Mouse (Mus musculus) cerebellum, postnatal 14 days (tissue): ENCODE data around the gene Adtrp.
A peak's percentile ranks its signal among the peaks of the same experiment; 100 is the strongest.

ENCODE experiments used
- DNase-seq, 2 experiments: peaks; one replicate each; pipeline ENCODE4 v3.0.0; 2021; ENCODE audit warnings: mixed read lengths in 2 of 2

The Adtrp gene

DNA sequence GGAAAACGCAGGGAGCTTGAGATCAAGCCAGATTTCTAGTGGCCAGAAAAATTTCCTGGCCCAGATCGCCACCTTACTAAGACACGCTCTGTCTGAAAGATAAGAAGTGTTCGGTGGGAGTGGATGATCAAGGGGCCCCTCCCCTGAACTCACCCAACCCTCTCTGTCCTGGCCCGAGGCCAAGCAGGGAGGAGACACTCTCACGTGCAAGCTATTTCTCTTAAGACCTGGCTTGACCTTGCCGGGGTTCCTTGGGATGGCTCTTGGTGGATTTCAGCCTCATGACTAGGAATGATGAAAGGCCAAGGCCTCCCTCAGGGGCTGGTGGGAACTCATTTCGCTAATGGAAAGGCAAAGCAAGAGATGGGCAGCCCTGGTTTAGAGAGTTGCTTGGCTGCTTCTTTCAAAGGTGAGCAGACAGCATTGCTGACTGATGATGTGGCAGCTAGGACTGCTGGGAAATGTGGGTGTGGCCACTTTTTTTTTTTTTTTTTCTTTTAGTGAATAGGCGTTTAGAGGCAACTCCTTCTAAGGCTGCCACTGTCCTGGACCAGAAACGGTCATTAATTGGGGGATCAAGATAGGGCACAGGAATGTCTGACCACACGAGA lies at the start of gene Adtrp:
Gene Adtrp (minus strand): TSS at position 169 of the 611 bp plus-strand sequence.
- DNase-seq = peak; percentile 5 to 6

DNA sequence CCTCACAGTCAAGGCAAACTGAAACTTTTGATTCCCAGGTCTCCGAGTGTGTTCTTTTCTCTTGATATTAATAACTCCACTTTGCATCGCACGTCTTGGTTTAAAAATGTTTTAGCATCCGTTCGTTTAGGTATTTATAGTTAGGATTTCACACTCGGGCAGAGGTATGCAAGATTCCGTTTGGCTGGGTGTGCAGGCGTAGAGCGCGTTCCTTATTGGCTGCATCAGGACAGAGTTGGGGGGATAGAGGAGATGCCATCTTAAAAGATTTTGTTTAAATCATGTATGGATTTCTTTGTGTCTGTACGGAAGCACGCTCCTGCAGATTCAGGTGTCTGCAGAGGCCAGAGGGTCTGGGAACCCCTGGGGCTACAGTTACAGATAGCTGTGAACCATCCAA lies 44.5 kb upstream of the Adtrp start:
- DNase-seq = no peak

DNA sequence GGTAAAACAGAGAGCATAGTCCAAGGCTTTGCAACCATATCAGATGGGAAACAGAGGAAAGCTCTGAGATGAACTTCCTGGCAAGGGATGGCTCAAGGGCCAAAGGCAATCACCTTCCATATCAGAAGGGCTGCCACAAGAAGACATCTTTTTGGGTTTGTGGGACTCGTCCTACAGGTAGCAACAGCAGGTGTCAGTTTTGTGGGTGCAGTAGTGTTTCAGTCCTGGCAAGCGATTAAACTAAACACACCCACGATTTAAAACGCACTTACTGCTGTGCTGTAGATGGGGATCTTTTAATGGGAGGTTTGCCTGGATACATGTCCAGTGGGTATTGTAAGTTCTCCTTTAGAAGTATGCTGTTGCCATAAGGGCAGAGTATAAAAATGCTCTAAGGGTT lies 43.1 kb upstream of the Adtrp start:
- DNase-seq = no peak

DNA sequence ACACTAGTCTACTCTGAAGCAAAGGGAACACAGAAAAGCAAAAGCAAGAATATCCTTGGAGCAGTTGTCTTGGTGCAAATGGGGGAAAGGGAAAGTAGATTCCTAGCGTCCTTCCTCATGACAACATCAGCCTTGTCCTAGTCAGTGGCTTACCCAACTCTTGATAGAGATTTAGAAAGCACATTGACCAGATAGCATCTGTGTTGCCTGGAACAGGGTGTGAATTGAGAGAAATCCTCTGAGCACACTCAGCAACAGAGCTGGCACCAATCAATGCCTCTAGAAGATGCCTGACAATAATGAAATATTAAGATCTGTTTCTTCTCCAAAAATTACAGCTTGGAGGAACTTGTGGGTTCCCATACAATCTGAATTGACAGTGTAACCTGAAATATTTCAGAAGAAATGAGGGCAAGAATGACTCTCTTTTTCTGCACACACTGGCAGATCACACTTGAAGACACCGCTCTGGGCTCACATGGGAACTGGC lies 42.7 kb upstream of the Adtrp start:
- DNase-seq = no peak

DNA sequence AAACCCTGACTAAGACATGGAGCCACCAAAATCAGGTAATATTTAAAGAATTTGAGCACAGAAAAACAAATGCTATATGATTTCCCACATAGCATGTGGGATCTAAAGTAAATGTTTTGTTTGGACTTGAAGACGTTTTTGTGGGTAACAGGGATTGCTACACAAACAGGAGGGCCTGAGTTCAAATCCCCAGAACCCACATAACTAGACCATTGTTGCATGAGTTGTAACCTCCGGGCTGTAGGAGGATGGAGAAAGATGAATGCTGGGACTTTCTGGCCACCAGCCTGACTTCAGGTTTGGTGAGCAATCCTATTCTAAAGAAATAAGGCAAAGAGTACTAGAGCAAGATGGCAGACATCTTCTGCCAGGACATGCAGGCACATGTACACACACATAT lies 41.2 kb upstream of the Adtrp start:
- DNase-seq = no peak

DNA sequence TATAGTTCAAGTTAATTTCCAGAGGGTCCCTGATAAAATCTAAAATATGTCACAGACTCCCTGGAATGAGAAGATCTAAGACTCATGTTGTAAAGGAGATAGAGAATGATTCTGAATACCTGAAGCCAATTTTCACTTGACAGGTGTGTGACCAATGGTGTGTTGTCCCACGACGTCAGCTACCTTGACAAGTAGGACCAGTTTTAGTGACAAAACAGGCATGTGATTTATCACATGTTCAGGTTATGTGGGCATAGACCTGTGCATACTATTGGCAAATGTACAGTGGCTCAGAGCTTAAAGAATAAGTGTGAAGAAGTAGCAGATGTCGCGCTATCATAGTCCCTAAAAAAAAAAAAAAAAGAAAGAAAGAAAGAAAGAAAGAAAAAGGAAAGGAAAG lies 38.6 kb upstream of the Adtrp start:
- no peak for DNase-seq

DNA sequence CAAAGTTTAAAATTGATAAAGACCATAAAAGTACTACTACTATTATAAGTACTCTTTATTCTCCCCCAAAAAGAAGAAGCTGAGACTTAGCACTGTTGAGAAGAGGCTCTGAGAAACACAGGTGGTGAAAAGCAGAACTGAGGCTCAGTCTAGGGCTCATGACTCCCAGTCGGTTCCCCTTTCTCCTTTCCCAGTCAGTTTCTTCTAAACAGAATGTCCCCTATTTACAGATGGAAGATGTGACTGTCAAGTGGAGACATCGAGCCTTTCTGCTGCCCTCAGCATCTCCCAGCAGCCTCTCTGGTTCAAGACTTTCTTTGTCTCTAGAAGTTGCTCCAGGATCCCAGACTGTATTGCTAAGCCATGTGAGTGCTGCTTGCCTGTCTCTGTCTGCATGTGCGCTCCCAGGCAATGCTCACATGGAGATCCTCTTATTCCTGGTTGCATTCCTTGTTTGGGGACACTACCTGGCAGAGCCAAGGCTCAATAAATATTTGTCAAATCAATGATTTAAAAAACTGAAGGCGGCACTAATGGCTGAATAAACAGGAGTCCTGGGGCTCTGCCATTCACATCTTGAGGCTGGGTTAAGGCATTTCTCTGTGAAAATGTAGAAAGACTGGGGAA lies 36.3 kb upstream of the Adtrp start:
- DNase-seq = no peak

DNA sequence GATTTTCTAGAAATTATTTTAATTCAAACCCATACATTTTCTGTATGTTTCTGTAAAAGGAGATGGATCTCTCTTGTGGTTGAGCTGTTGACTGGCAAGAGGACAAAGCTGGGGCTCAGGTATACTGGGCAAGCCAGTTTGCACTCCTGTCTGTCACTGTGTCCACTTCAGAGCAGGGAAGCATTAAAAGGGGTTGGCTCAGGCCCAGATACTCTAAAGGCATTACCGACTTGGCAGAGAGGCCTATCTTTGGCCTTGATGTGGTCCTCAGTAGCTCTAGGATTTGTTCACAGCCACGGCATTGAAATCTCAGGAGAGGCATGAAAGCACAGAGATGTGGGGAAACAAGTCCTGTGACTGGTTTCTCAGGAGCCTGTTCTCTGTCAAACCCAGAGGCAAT lies 33.7 kb upstream of the Adtrp start:
- DNase-seq = peak; percentile 12 to 18

DNA sequence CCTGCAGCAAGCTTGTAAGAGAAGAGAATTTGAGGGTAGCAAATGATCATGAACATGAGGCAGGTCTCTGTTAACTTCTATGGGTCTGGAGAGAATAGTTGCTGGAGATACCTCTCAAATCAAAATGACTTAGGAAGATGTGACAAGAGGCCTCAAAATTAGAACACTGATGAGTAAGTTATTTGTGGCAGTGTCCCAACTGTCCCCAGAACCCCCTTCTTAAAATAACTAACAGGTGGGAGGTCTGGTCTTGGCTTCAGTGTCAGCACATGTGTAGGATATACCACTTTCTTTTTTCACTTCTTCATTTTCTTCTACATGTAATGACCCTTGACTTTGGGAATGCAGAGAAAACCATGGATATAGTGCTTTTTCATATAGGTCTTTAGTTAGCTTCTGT lies 33.0 kb upstream of the Adtrp start:
- DNase-seq = no peak

DNA sequence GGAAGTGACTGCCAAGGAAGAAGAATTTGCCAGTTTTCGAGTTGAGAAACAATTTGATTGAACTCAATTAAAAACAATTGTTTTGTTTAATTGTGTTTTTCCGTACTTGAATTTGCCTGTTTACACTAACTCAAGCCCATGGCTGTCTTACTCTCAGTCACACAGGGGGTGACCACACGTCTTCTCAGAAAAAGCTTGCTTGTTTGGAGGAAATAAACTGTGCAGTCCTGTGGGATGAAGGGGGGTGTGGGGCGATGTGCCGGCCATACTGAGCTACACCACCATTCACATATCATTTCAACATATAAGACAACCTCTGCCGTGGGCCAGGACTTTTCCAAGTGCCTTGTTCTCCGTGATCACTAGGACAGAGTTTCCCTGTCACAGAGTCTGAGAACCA lies 25.2 kb upstream of the Adtrp start:
- no peak for DNase-seq

DNA sequence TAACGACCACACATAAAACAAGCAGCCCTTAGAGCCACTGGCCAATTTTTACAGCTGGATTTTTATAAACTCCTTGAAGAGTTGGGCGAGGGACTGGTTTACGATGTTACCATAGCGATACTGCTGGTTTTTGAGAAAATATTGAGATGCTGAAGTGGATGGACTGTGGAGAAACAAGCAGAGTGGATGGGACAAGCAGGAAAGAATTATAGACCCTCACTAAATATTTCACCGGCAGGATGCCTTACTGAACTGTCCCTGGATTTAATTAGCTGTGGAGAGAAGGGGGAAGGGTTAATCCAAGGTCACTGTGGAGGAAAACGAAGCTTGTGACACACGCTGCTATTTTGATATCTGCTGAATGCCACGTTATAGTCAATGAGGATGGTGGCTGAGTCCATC lies 24.7 kb upstream of the Adtrp start:
- no peak for DNase-seq

DNA sequence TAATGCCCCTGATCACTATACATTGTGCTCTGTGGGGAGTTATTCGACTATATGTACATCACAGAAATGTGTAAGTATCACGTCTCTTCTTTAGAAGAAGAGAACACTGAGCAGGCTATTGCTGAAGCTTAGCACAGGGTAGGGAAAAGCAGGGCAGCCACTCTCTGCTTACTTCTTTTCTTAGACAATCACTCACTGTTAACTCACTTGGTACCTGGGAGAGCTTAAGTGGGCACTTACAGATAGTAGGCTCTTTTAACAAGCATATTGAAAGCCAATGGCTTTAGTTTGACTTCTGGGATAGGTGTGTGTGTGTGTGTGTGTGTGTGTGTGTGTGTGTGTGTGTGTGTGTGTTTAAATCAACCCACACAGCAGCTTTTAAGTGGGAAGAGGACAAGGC lies 20.0 kb upstream of the Adtrp start:
- no peak for DNase-seq

DNA sequence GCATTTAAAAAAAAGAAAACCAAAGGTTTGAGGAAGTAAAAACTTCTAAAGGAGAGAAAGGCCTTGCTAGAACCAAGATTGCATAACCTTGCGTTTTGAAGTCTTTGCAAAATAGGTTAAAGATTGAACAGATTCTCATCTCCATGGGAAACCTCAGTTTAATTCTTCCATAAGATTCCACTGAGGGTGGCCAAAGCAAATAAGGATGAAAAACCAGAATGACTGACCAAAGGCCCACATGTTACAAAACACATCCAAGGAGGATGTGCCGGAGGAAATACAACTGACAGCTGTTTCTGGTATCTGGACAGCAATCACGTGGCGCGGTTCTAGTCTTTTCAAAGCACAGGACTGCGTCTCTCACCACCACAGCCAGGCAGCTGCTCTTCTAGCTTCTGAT lies 18.1 kb upstream of the Adtrp start:
- no peak for DNase-seq

DNA sequence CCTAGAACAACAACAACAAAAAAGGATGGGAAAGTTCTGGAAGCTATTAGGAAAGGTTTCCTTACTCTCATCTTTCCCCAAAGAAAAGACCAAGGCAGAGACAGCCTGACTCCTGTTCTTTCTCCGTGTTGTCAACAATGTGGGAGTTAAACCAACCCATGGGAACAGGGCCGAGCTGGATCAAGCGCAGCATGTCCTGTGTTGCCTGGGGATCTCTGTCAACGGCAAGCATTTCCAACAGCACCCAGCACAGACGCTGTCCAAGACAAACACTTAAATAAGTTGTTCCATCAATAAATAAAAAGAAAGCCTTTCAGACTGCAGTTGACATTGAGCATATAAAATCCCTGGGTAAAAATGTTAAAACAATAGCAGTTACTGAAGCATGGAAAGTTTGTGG lies 17.6 kb upstream of the Adtrp start:
- DNase-seq = no peak

DNA sequence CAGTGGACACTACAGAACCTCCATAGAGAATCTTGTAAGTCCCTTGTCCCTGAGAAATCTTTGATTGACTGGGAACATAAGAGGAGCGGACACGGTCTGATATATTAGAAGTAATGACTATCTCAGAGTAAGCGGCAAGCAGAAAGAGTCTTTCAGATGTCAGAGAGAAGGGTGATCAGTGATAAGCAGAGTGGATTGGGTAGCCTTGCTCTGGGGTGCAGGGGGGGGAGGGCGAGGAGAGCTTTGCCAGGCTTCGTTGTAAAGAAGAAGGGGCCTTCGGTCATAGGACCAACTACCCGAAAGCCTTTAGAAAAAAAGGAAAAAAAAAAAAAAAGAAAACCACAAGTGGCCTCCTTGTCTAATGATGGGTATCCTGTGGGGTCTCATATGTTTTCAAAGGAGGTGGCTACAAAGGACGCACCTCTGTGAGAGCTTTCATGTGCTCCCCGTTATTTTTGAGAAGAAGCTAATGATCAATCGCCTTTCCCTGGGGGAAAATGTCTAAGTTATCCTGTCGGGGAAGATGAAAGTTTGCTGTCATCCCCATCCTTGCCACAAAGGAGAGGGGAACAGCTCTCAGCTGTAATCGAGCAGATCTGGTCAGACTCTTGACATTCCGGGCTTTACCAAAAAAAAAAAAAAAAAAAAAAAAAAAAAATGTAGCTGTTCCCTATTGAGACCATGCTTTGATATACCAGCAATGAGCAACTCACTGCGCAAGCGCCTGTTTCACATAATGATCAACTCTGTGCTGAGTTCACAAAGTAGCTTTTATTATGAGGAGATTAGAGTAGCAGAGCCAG lies 13.3 kb upstream of the Adtrp start:
- DNase-seq = no peak

DNA sequence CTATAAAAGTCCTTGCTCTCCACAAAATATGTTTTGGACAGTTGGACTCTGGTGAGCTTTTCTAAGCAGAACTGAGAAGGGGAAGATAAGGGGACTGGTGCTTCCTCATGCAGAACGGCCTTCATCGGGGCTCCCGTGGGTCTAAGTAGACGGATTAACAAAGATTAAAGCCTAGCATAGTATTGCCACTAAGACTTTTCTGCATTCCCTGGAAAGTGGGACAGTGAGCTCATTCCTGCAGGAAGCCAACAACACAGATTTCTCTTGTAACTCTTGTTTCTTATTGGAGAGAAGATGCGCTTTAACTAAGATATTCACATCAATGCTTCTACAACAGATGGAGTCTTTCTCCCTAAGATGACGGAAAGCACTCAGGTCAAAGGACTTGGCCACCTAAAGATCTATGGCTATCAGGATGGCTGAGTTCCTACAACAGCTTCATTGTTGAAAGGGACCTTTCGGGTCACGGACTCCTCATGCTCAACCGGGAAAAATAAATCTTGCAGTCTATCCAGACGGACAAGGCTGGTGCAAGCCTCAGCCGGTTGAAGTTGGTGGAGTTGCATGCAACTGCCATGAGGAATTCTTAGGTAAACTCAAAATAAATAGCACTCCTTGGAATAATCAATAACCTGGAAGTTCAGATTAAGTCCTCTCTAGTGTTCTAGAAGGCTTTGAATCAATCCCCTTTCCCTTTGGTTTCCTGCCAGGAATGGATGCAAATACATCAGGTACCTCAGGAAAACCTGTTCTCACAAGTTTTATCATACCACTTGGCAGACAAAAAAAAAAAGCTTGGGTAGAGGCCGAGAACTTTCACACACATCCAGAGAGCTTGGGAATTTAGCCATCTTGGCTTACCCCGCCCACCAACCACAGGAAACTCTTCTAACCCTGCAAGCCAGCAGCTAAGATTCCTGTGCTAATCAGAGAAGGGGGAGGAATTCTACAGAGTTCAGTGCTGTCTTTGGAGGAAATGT lies 8.0 kb upstream of the Adtrp start:
- no peak for DNase-seq

DNA sequence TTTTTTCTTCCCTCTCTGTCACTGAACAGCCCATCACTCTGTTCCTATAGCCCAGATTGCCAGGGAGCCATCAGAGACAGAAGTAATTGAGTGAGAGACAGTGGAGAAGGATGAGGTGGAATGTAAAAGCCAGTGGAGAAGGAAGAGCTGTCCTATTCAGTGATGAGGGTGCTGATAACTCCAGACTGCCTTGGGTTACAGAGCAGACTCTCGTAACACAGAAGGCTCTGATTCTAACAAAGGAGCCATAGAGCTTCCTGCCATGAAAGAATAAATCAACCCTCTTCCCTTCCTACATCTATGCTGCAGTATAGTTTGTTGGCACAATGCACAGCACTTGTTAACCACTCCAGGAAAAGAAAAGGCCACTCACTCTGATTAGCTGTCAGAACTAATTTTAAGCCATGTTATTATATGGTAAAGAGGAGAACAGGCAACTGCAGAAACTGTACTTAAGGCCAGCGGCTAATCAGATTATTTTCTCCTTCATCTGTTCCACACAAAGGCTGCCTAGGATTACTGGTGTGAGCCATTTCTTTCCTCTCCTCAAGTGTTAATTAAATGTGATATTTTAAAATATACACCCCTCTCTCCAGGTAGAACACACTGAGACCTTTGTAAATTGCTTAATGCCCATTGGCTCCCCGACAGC lies 3.4 kb upstream of the Adtrp start:
- no peak for DNase-seq

DNA sequence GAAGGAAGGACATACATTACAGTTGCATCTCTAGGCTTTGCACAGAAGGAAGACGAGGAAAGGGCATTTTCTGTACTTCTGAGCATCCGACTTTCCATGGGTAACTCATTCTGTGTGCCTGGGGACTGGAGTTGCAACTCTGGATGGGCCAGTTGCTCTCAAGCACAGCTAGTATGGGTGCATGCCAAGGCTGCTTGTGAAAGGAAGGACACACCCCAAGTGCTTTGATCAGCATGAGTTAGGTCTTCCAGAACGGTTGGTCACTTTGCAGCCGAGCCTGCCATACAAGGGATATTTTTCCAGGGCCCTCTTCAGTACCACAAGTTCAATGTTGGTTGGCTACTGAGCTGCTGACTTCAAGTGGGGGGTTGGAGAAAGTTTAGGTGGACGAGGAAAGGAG lies 968 bp downstream of the Adtrp start:
- DNase-seq = no peak

DNA sequence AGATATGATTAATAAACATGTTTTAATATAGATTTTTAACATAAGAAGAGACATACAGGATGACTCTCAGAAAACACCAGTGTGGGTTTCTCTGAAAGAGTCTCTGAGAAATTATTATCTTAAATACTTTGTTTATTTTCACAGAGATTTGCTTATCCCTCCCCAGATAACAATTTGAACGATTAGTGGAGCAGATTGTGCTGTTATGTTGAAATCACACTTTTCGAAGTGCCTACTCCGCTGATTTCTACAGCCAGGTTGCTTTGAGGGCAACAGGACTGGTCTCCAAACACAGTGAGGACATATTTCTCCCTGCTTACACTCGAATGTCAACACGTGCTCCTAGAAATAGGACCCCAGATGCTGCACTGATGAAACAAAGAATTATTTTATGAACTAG lies 2.5 kb downstream of the Adtrp start:
- no peak for DNase-seq

DNA sequence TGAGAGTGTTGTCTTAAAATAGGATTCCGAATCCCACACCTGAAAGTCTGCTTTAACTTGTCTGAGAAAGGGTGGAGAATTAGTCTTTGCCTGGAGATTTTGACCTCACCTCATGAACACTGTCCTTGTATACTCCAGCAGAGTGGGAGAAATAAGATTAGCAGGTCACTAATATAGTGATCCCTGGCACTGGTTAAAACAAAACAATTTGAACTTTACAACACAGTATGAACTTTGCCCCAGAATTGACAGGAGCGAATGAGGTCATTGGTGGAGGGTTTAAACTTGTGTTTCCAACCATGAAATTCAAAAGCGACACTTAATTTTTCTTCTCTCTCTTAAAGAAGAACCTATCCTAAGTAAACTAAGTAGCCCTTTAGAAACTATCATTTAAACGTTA lies 3.4 kb downstream of the Adtrp start:
- no peak for DNase-seq

DNA sequence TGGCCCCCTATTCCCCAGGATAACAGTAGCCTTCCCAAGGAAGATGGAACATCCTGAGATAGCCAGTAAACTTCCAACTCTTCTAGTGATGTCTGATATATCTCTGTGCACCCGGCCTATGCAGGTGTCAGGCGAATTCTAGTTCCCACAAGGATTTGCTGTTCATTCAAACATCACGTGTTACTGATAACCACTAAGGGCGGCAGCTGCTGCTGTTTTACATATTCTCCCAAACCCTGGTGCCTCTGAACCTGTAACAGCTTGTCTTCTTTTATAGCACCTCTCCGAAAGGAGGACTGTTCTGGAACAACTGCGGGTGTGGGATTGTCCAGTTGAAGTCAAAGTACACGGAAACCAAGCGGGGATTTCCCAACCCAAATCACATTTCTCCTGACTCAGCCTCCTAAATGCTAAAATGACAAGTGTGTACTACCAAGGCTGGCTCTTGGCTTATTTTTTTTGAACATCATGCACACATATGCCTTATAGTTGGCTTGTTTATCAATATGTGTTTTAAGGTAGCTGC lies 13.8 kb downstream of the Adtrp start:
- no peak for DNase-seq

DNA sequence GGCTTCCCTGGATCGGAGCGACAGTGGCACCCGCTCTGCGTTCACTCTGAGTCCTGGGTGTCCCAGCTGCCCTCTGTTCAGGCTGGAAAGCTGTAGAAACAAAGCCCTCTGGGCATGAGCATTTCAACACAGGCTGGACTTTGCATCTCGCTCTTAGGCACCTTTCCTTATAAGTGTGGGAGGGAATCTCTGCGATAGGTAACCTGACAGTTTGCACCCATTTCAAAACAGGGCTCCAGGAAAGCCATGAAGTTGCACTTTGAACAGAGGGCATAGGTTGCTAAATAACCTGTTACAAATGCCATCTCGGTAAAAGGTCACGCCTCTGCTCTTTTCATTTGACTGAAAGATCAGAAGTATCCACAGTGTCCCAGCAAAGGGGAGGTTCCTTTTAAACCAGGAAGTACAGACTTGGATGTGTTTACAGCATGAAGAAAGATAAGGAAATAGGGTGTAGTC lies 19.2 kb downstream of the Adtrp start:
- DNase-seq = no peak
